Mouse (Mus musculus) adrenal gland, adult 18-20 months (tissue): Measurements from ENCODE around the gene Gm5072. TPM values are rescaled to one million over a fixed set of nuclear protein-coding genes. Genes with fewer than 3 reads are reported as not detected.
"Not testable (repeated sequence)": the region's sequence is repeated elsewhere in the genome, so short reads cannot be mapped to it uniquely, and the experiment has no call there.

Source experiments
- DNase-seq, 2 experiments: peaks; one replicate each; pipeline ENCODE4 v3.0.0; 2021 to 2022; ENCODE audit warnings: low spot score in 2 of 2
- long read RNA-seq, 2 experiments: library from polyadenylated mRNA; stranded (forward); transcript quantifications; one replicate each; pipeline ENCODE4 v2.0.0; 2021
- total RNA-seq, 2 experiments: library from RNA; stranded (reverse); gene quantifications; 1 replicate in 1 of 2; 2 replicates in 1 of 2; pipeline ENCODE4 v1.2.3; 2021

The Gm5072 gene
- not detected for total RNA-seq
- long read RNA-seq, experiment 1, result 0 reads
- long read RNA-seq, experiment 2, result 0 reads

DNA sequence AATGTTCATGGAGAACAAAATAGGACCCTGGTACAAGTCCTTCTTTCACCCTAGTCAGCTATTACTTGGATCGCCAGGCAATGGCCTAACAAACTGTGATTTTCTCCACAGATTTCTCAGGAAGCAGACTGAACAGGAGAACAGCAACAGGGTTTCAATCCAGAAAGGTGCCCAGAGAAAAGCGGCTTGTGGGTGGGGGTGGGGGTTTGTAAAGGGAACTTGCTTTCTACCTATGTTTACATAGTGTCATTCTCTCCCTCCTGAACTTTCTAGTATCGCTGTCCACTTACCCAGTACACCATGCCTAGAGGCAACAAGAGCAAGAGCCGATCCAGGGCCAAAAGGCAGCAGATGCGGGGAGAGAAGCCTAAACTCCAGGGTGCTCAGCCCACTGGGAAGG, at the start of gene Gm5072:
Gene Gm5072, plus strand, starts transcription at position 301 of the 400 bp plus-strand sequence.
- DNase-seq, result not testable (repeated sequence)

Other genes starting within 250 kb of the Gm5072 start
- gene Mageb2, start 60.8 kb upstream of the Gm5072 start, total RNA-seq, result not detected
- gene Gm8914, start 87.6 kb downstream of the Gm5072 start, total RNA-seq, result not detected
- not detected for gene 1700084M14Rik, start 183.4 kb downstream of the Gm5072 start, total RNA-seq
- not detected for gene Gm14781, start 239.7 kb downstream of the Gm5072 start, total RNA-seq